In genomic region chr13:107618796-107619429, GRCm38 (mm10) we compare ENCODE assay signal across 10 mouse cellular contexts.
DNase-seq lines count a peak whose midpoint lies in the region; ATAC-seq and TF ChIP-seq lines count a peak whose summit lies in the region.
"Had no signal": no experiment of that assay in that cellular context is flagged by ENCODE, and none has a peak within 500 bp of the region (broad histone marks: within the 10 kb centered on the region; RNA-seq: fewer than 3 reads in every experiment).

No protein-coding gene starts in this region.

- H3K9me3 ChIP-seq in heart, embryonic 15.5 days (replicated peaks) = no peaks in the 10 kb centered on the region
- H3K9me3 ChIP-seq in forebrain, embryonic 14.5 days (replicated peaks; ENCODE audit: control insufficient read depth, low read length) = no peaks in the 10 kb centered on the region
- H3K9me3 ChIP-seq in midbrain, embryonic 11.5 days (ENCODE audit: control insufficient read depth, low read length) = no peaks in the 10 kb centered on the region
- H3K9me3 ChIP-seq: limb, embryonic 13.5 days had no signal

- intact Hi-C loops in heart, postnatal 10 days (cut with DNase I) = no loop called here

- H3K36me3 ChIP-seq in heart, embryonic 15.5 days = no peaks in the 10 kb centered on the region
- H3K36me3 ChIP-seq in forebrain, embryonic 14.5 days (ENCODE audit: control insufficient read depth, insufficient read depth, low read length) = no peaks in the 10 kb centered on the region
- H3K36me3 ChIP-seq in midbrain, embryonic 11.5 days (ENCODE audit: control insufficient read depth, insufficient read depth, low read length) = no peaks in the 10 kb centered on the region
- H3K36me3 ChIP-seq: limb, embryonic 13.5 days had no signal

- H3K4me2 ChIP-seq in heart, embryonic 15.5 days = peak overlapping the region; percentile 39; the same call in 1 of the 2 replicates
- H3K4me2 ChIP-seq in forebrain, embryonic 14.5 days (ENCODE audit: low read length) = no peak overlapping the region
- H3K4me2 ChIP-seq in midbrain, embryonic 11.5 days = peak overlapping the region; percentile 26
- H3K4me2 ChIP-seq: limb, embryonic 13.5 days had no signal

- H3K27ac ChIP-seq in heart, embryonic 15.5 days = no peak overlapping the region
- H3K27ac ChIP-seq in forebrain, embryonic 14.5 days (ENCODE audit: low read depth, low read length) = peak overlapping the region; percentile 21; the same call in 1 of the 2 replicates
- peak overlapping the region; percentile 30; the same call in 1 of the 2 replicates for H3K27ac ChIP-seq in midbrain, embryonic 11.5 days (ENCODE audit: low read depth, low read length)
- H3K27ac ChIP-seq: limb, embryonic 13.5 days had no signal

- no peak for ATAC-seq in heart, embryonic 15.5 days (replicated peaks; ENCODE audit: insufficient number of reproducible peaks, insufficient read depth, low FRiP score, low read depth)
- ATAC-seq in forebrain, embryonic 14.5 days = 0 out of 2 replicates have a peak, but pooled peaks have one; percentile 8
- ATAC-seq in midbrain, embryonic 11.5 days (ENCODE audit: low FRiP score) = no peak

- no peak overlapping the region for H3K4me3 ChIP-seq in heart, embryonic 15.5 days
- H3K4me3 ChIP-seq in forebrain, embryonic 14.5 days (ENCODE audit: low read depth, low read length) = no peak overlapping the region
- no peak overlapping the region for H3K4me3 ChIP-seq in midbrain, embryonic 11.5 days (ENCODE audit: low read depth, low read length)
- H3K4me3 ChIP-seq: limb, embryonic 13.5 days had no signal

- TF ChIP-seq POLR2A in brain, embryonic 14.5 days (IDR thresholded peaks at IDR 0.05; ENCODE audit: borderline replicate concordance, extremely low read depth, insufficient read depth, insufficient read length, poor library complexity, severe bottlenecking) = no peak

- TF ChIP-seq CTCF in brain, embryonic 14.5 days (IDR thresholded peaks at IDR 0.05; ENCODE audit: borderline replicate concordance, extremely low read depth, insufficient read depth, insufficient read length) = no peak

- H3K4me1 ChIP-seq in heart, embryonic 15.5 days (replicated peaks) = peaks cover 4% of the 10 kb centered on the region
- peaks cover 22% of the 10 kb centered on the region for H3K4me1 ChIP-seq in forebrain, embryonic 14.5 days (ENCODE audit: control insufficient read depth, insufficient read depth, low read length)
- peaks cover 28% of the 10 kb centered on the region for H3K4me1 ChIP-seq in midbrain, embryonic 11.5 days (ENCODE audit: control insufficient read depth, insufficient read depth, low read length)

- 63% methylated on average over 15 of the region's 15 CpGs for WGBS in heart, embryonic 15.5 days
- 34% methylated on average over 15 of the region's 15 CpGs for WGBS in forebrain, embryonic 14.5 days
- WGBS in midbrain, embryonic 11.5 days = 20% methylated on average over 15 of the region's 15 CpGs

- H3K27me3 ChIP-seq in heart, embryonic 15.5 days = no peaks in the 10 kb centered on the region
- H3K27me3 ChIP-seq in forebrain, embryonic 14.5 days (replicated peaks; ENCODE audit: control insufficient read depth, insufficient read depth, low read length) = no peaks in the 10 kb centered on the region
- peaks cover 8% of the 10 kb centered on the region; the same call in 1 of the 2 replicates for H3K27me3 ChIP-seq in midbrain, embryonic 11.5 days (ENCODE audit: control insufficient read depth, insufficient read depth, low read length)

- DNase-seq in heart, postnatal 10 days = no peak
- DNase-seq in brain, embryonic 14.5 days (ENCODE audit: low read depth) = peak; percentile 76
- DNase-seq in forebrain, embryonic 14.5 days (ENCODE audit: low spot score) = peak; percentile 57
- DNase-seq in midbrain, embryonic 11.5 days (ENCODE audit: low spot score, missing footprints) = no peak
- no peak for DNase-seq in cerebellum, adult 11-12 months
- no peak for DNase-seq in gastrocnemius, adult 18-20 months (ENCODE audit: low spot score)
- DNase-seq in thymus, adult 18-20 months = no peak
- DNase-seq: thymus, postnatal 25 days had no signal

- no peak overlapping the region for H3K9ac ChIP-seq in heart, embryonic 15.5 days
- peak overlapping the region; percentile 32; the same call in 1 of the 2 replicates for H3K9ac ChIP-seq in forebrain, embryonic 14.5 days (ENCODE audit: low read length)
- peak overlapping the region; percentile 30; the same call in 1 of the 2 replicates for H3K9ac ChIP-seq in midbrain, embryonic 11.5 days (ENCODE audit: low read length)
- H3K9ac ChIP-seq: limb, embryonic 13.5 days had no signal

Comparison
In these comparisons a context has a peak if more than half of its experiments do, and no peak if none do; other contexts are left out.
1. DNase-seq: peak in brain, embryonic 14.5 days (single experiment) and forebrain, embryonic 14.5 days (single experiment); none in heart, postnatal 10 days (0 of 2), midbrain, embryonic 11.5 days (single experiment), cerebellum, adult 11-12 months (single experiment), gastrocnemius, adult 18-20 months (single experiment) and thymus, adult 18-20 months (0 of 2).